Mouse (Mus musculus): ENCODE measurements around the gene Wtap. TPM values are rescaled to one million over a fixed set of nuclear protein-coding genes. Genes with fewer than 3 reads are reported as not detected.
"Not testable (repeated sequence)": the region's sequence is repeated elsewhere in the genome, so short reads cannot be mapped to it uniquely, and the experiment has no call there.

Wtap gene
- 100 to 1,000 TPM; 110 to 181 TPM for polyA plus RNA-seq (2017; shearing (Covaris generic))

- no peak for ATAC-seq
Observed at GRCm38 (mm10) chr17:12994069-12994468, at the start of gene Wtap. Wtap (minus strand) TSS chr17:12994169.

- not testable (repeated sequence) for ATAC-seq
Observed at GRCm38 (mm10) chr17:13036627-13037192, 42.7 kb upstream of the Wtap start.

- no peak for ATAC-seq
Observed at GRCm38 (mm10) chr17:13013316-13013715, 19.3 kb upstream of the Wtap start.

- peak; percentile 12 for ATAC-seq
Observed at GRCm38 (mm10) chr17:13009887-13010286, 15.9 kb upstream of the Wtap start.

- no peak for ATAC-seq
Observed at GRCm38 (mm10) chr17:13008528-13008927, 14.6 kb upstream of the Wtap start.

DNA sequence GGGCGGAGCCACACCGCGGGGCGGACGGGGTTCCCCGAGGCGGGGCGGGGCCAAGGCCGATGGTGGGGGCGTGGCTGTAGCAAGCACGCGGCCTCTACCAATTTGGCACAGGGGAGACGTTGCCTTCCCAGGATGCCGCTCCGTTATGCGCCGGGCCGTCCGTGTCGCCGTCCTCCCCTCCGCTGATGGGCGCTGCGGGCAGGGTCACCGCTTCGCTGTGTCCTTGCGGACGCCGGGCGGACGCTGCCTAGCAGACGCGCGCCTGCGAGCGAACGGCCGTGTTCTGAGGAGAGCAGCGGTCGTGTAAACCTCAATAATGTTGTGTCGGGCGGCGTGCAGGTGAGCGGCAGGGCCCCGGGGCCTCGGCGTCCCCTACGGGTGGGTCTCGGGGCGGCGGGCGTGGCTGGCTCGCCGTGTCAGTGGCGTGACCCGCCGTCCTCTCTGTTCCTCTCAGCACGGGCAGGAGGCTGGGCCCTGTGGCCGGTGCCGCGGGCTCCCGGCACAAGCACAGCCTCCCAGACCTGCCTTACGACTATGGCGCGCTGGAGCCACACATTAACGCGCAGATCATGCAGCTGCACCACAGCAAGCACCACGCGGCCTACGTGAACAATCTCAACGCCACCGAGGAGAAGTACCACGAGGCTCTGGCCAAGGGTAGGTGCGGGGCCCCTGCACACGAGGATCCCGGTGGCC lies 13.9 kb upstream of the Wtap start:
- ATAC-seq: peak; percentile 90

DNA sequence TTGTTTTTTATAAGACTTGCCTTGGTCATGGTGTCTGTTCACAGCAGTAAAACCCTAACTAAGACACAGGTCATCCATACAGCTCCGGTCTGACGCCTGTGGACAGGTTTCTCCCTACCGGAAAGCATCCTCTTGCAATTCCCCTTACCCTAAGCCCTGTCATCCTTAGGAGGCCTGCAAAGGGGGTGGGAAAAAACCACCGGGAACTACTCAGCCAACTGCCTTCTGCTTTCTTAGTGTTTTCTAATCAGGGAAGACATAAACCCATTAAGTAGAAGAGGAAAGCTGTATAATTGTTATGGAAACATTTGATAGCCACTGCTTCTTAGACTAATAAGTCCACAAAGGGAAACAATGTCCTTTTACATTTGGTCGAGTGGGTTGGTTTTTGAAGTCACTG lies 13.0 kb upstream of the Wtap start:
- no peak for ATAC-seq

- ATAC-seq: not testable (repeated sequence)
Observed at GRCm38 (mm10) chr17:13006546-13006945, 12.6 kb upstream of the Wtap start, which contains the start of gene Sod2. Sod2 (plus strand) TSS chr17:13006846.

DNA sequence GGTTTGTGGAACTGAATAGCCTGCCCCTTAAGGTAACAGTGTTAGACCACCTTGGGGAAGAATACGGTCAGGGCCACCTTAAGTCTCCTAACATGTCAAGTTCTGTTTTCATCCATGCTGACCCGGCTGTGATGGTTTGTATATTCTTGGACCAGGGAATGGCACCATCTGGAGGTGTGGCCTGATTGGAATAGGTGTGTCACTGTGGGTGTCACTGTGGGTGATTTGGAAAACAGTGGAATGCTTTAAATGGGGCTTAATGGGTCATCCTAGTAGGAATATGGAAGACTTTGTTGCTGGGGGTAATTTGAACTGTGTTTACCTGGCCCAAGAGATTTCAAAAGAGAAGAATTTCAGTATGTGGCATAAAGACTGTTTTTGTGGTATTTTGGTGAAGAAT lies 10.5 kb upstream of the Wtap start:
- not testable (repeated sequence) for ATAC-seq

DNA sequence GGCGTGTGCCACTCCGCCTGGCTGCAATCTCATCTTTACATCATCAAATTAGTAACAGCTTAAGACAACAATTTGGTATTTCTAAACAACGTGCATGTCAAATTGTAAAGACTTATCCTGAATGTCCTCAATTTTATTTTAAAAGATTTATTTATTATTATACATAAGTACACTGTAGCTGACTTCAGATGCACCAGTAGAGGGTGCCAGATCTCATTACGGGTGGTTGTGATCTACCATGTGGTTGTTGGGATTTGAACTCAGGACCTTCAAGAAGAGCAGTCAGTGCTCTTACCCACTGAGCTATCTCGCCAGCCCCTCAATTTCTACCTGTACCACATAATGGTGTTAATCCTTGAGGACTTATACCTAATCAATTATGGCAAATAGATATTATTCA lies 8.3 kb upstream of the Wtap start:
- ATAC-seq: not testable (repeated sequence)

GRCm38 (mm10) chr17:12999069-12999468 lies 5.1 kb upstream of the Wtap start:
- no peak for ATAC-seq

DNA sequence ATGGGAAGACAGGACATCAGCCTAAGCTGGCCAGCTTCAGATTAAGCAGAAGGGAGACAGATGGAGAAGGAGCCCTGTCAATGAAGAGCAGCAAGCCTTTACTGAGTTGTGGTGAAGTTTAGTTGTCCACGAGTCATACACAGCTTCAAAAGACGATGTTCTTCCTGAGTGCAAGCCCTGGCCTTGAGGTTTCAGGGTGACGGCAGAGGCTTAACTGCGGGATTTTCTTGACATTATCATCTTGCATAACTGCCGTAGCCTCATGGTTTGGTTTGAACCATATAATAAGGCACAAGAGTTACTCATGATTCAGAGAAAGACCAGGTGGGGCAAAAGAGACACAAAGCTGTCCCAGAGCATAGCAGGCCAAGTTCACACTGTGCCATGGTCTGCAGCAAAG lies 3.9 kb upstream of the Wtap start:
- ATAC-seq: no peak

DNA sequence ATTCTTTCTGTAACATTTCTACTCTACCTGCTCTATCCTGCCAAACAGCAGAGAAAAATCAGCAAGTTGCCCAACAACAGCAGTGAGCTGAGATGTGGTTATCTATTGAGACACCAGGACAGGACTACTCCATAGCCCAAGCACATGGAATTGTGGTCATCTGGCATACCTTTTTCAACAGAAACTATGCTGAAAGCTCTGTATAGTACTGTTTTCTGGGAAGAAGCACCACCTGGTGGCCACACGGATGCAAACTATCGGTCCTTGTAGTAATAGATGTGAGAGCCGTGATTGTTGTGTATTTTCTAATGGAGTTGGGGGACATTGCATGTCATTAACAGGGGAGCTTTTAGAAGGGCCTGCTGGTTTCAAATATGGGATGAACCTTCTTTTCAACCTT lies 2.4 kb upstream of the Wtap start:
- ATAC-seq: no peak

DNA sequence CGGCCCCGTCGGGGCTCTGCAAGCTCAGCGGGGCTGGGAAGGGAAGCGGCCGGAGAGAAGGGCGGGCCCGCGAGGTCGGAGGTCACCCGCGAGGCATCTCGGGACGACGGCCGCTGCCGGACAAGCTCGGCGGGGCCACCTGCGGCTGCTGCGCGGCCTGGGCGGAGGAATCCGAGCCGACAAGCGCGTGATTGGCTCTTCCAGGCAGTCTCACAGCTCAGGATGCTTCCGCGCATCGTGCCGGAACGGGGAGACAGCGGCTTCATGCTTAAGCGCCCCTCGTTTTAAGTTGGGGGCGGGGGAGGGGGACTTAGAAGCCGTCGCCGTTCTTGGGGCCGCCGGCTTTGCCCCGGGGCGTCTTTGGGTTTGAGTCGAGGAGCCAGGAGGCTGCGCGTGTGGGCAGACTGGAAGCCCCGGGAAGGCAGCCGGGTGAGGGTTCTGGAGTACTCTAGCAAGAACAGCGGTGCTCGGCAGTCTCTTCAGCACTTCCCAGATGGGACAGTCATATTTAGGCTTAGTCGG lies 1.4 kb downstream of the Wtap start:
- ATAC-seq: peak; percentile 67

- ATAC-seq: peak; percentile 53
Observed at GRCm38 (mm10) chr17:12991635-12992358, 2.2 kb downstream of the Wtap start.

- peak; percentile 4 for ATAC-seq
Observed at GRCm38 (mm10) chr17:12991194-12991634, 2.8 kb downstream of the Wtap start.

DNA sequence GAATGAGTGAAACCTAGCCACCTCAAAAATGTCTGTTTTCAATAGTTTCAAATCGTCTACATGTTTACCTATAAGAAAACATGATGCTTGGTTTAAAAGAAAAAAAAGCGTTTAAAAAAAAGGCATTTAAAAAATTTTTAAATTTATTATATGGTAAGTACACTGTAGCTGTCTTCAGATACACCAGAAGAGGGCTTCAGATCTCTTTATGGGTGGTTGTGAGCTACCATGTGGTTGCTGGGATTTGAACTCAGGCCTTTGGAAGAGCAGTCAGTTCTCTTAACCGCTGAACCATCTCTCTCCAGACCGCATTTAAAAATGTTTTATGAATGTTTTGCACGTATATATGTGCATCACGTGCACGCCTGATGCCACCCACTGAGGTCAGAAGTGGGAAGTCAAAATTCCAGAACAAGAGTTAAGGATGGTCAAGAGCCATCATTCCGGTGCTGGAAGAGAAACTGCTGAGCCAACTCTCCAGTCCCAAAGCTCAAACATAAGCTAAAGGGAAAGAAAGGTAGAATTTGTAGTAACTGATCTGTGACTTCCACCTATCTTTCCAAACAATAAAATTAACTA lies 3.3 kb downstream of the Wtap start:
- no peak for ATAC-seq

DNA sequence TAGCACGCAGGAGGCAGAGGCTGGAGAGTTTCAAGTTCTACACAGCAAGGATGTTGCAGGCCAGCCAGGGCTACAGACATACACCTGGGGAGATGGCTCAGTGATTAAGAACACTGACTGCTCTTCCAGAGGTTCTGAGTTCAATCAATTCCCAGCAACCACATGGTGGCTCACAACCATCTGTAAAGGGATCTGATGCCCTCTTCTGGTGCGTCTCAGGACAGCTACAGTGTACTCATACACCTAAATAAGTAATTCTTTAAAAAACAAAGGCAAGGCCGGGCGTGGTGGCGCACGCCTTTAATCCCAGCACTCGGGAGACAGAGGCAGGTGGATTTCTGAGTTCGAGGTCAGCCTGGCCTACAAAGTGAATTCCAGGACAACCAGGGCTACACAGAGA lies 5.9 kb downstream of the Wtap start:
- not testable (repeated sequence) for ATAC-seq

- ATAC-seq: no peak
Observed at GRCm38 (mm10) chr17:12983988-12984387, 10.0 kb downstream of the Wtap start.

DNA sequence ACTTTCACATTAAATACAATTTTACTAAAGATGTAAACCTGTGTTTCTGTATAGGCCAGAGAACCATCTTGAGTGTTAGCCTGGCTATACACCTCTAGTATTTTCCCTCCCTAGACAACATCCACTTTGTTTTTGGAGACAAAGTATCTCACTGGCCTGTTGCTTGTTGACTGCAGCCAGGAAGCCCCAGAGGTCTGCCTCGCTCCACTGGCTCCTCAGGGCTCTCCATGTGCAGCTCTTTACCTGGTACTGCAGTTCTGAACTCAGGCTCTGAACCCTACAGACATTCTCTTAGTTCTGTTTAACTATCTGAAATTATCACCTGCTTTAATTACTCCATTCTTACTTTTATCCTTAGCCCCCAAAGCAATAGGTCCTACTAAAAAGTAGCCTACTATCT lies 15.4 kb downstream of the Wtap start:
- ATAC-seq: no peak

DNA sequence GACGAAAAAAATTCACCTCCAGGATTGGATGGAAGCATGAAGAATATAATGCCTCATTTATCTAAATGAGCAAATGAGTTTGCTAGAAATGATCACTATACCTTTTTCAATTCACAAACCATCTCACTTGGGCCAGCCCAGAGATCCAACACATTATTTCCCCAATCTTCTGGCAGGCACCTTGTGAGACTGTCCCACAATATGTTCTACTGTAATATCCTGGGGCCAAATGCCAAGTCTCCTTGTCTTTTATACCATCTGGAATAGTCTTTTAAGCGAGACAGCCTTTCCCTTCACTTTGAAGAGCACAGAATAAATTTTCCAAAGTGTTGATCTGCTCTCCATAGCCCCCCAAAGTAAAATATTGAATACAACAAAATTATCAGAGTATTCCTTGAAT lies 20.1 kb downstream of the Wtap start:
- ATAC-seq: no peak

- ATAC-seq: no peak
Observed at GRCm38 (mm10) chr17:12967173-12967572, 26.8 kb downstream of the Wtap start.

- ATAC-seq: no peak
Observed at GRCm38 (mm10) chr17:12963476-12963875, 30.5 kb downstream of the Wtap start.
